Comparison of ENCODE assay signal across 9 mouse cellular contexts in genomic region chr11:61022550-61023391, GRCm38 (mm10). TPM values are rescaled to one million over a fixed set of nuclear protein-coding genes. Genes with fewer than 3 reads are reported as not detected.
DNase-seq lines count a peak whose midpoint lies in the region; ATAC-seq and TF ChIP-seq lines count a peak whose summit lies in the region.
"Had no signal": no experiment of that assay in that cellular context is flagged by ENCODE, and none has a peak within 500 bp of the region (broad histone marks: within the 10 kb centered on the region; RNA-seq: fewer than 3 reads in every experiment).

Gene Kcnj12 (plus strand): TSS chr11:61022564.

- under 1% methylated on average over 55 of the region's 81 CpGs for WGBS in kidney, embryonic 14.5 days
- WGBS in hindbrain, embryonic 16.5 days: 1% methylated on average over 61 of the region's 81 CpGs

- H3K4me2 ChIP-seq in kidney, embryonic 14.5 days (replicated peaks; ENCODE audit: low read depth, low read length): peak within 1 kb of the TSS; percentile 98
- peak within 1 kb of the TSS; percentile 83 for H3K4me2 ChIP-seq in hindbrain, embryonic 16.5 days (ENCODE audit: low read length)
- H3K4me2 ChIP-seq in myocyte (ENCODE audit: low read depth): peak within 1 kb of the TSS; percentile 55

- no peaks in the 10 kb centered on the region for H3K36me3 ChIP-seq in kidney, embryonic 14.5 days (ENCODE audit: control insufficient read depth, insufficient read depth, low read length)
- H3K36me3 ChIP-seq in hindbrain, embryonic 16.5 days (ENCODE audit: control insufficient read depth, insufficient read depth, low read length): no peaks in the 10 kb centered on the region
- no peaks in the 10 kb centered on the region for H3K36me3 ChIP-seq in myocyte (ENCODE audit: control insufficient read depth, insufficient read depth)
- H3K36me3 ChIP-seq: G1E had no signal

- no peaks in the 10 kb centered on the region for H3K9me3 ChIP-seq in kidney, embryonic 14.5 days (ENCODE audit: control insufficient read depth, low read length)
- H3K9me3 ChIP-seq in hindbrain, embryonic 16.5 days (ENCODE audit: control insufficient read depth, low read length): no peaks in the 10 kb centered on the region
- H3K9me3 ChIP-seq: G1E had no signal

- H3K9ac ChIP-seq in kidney, embryonic 14.5 days (ENCODE audit: low read depth, low read length): peak within 1 kb of the TSS; percentile 48; the same call in 1 of the 2 replicates
- peak within 1 kb of the TSS; percentile 81 for H3K9ac ChIP-seq in hindbrain, embryonic 16.5 days (ENCODE audit: low read depth, low read length)

- peak; percentile 48; the same call in 1 of the 2 replicates for ATAC-seq in kidney, embryonic 14.5 days (ENCODE audit: low FRiP score, low TSS enrichment)
- peak; percentile 13; the same call in 1 of the 2 replicates for ATAC-seq in hindbrain, embryonic 16.5 days

- TF ChIP-seq POLR2A in myocyte (IDR thresholded peaks at IDR 0.05; ENCODE audit: insufficient read length, low read depth): peak; percentile 11

- H3ac ChIP-seq in myocyte (ENCODE audit: control insufficient read depth, insufficient read length): peak within 1 kb of the TSS; percentile 13

- no peaks in the 10 kb centered on the region for H3K79me2 ChIP-seq in myocyte (ENCODE audit: control insufficient read depth, insufficient read depth)

- DNase-seq in kidney, postnatal 36 days: no peak
- no peak for DNase-seq in gastrocnemius, adult 18-20 months (ENCODE audit: low spot score)
- no peak for DNase-seq in ovary, adult 18-20 months (ENCODE audit: low spot score)
- no peak for DNase-seq in urinary bladder, adult 18-20 months (ENCODE audit: low spot score in 2 of 2)

- H3K4me1 ChIP-seq in kidney, embryonic 14.5 days (ENCODE audit: control insufficient read depth, insufficient read depth, low read length): peaks cover under 1% of the 10 kb centered on the region; the same call in 1 of the 2 replicates
- no peaks in the 10 kb centered on the region for H3K4me1 ChIP-seq in brown adipose tissue, adult 24 weeks (ENCODE audit: control insufficient read depth, insufficient read depth, insufficient read length, low read length)
- H3K4me1 ChIP-seq in hindbrain, embryonic 16.5 days (ENCODE audit: control insufficient read depth, insufficient read depth, low read depth, low read length): peaks cover 32% of the 10 kb centered on the region

- H3K27ac ChIP-seq in kidney, embryonic 14.5 days (ENCODE audit: low read depth, low read length): no peak within 1 kb of the TSS
- H3K27ac ChIP-seq in brown adipose tissue, adult 24 weeks (replicated peaks; ENCODE audit: low read depth, low read length): no peak within 1 kb of the TSS
- H3K27ac ChIP-seq in hindbrain, embryonic 16.5 days (ENCODE audit: low read depth, low read length): peak within 1 kb of the TSS; percentile 64

- H3K27me3 ChIP-seq in kidney, embryonic 14.5 days (ENCODE audit: control insufficient read depth, insufficient read depth, low read length): peaks cover 55% of the 10 kb centered on the region
- peaks cover 20% of the 10 kb centered on the region for H3K27me3 ChIP-seq in hindbrain, embryonic 16.5 days (replicated peaks; ENCODE audit: control insufficient read depth, insufficient read depth, low read length)
- H3K27me3 ChIP-seq in myocyte (ENCODE audit: control insufficient read depth, insufficient read depth, insufficient read length): peaks cover 24% of the 10 kb centered on the region

- peak within 1 kb of the TSS; percentile 54 for H3K4me3 ChIP-seq in kidney, embryonic 14.5 days (ENCODE audit: low read length)
- H3K4me3 ChIP-seq in brown adipose tissue, adult 24 weeks (ENCODE audit: insufficient read depth, low read depth, low read length): peak within 1 kb of the TSS; percentile 32
- H3K4me3 ChIP-seq in hindbrain, embryonic 16.5 days (ENCODE audit: low read length): peak within 1 kb of the TSS; percentile 76
- peak within 1 kb of the TSS; percentile 24 for H3K4me3 ChIP-seq in myocyte

TF ChIP-seq in myocyte, 11 proteins besides CTCF, POLR2A, EP300 and RAD21:
- TF ChIP-seq USF1 (IDR thresholded peaks at IDR 0.05; ENCODE audit: low read depth): no peak
- no peak for TF ChIP-seq REST (IDR thresholded peaks at IDR 0.05; ENCODE audit: insufficient read depth, insufficient read length)
- TF ChIP-seq CEBPB (IDR thresholded peaks at IDR 0.05; ENCODE audit: insufficient read depth, poor library complexity, severe bottlenecking): no peak
- TF ChIP-seq MYOG (IDR thresholded peaks at IDR 0.05; ENCODE audit: control insufficient read depth in 1 of 3, insufficient read depth in 1 of 3, insufficient read length in 2 of 3, low read depth in 2 of 3): no peak
- no peak for TF ChIP-seq TCF12 (IDR thresholded peaks at IDR 0.05; ENCODE audit: insufficient read depth, poor library complexity, severe bottlenecking)
- no peak for TF ChIP-seq TCF3 (IDR thresholded peaks at IDR 0.05; ENCODE audit: insufficient read length, low read depth)
- TF ChIP-seq SRF (IDR thresholded peaks at IDR 0.05; ENCODE audit: control insufficient read depth, insufficient read length, low read depth): no peak
TF ChIP-seq in myocyte: peak in this region for 0.

RNA-seq across cellular contexts. Expression of gene Kcnj12, which starts in this region (rescaled TPM):
- polyA plus RNA-seq in kidney, embryonic 14.5 days (2014; fragmentation: Nextera tagmentation; extraction: Ambion mirVana): 0.32 TPM in 1 of 2 replicates, not detected in the other
- 0.50 TPM in 1 of 2 replicates, not detected in the other for polyA plus RNA-seq in brown adipose tissue, adult 24 weeks (2012; ENCODE audit: insufficient read depth, insufficient read length, missing spikeins)
- total RNA-seq in gastrocnemius, adult 18-20 months (2021): 10 to 100 TPM; 48.6 to 67.1 TPM
- 4.2 and 4.3 TPM in 2 replicates for polyA plus RNA-seq in hindbrain, embryonic 16.5 days (2015; fragmentation: Nextera tagmentation; extraction: Ambion mirVana)
- 12.5 TPM for polyA plus RNA-seq in myocyte (2012; fragmentation: generic; extraction: Trizol)
- total RNA-seq: G1E had no signal
- polyA plus RNA-seq: G1E had no signal

Comparison
In these comparisons a context has a peak if more than half of its experiments do, and no peak if none do; other contexts are left out.
1. Peak in ATAC-seq, H3K4me3 ChIP-seq, H3K9ac ChIP-seq and H3K4me2 ChIP-seq in kidney, embryonic 14.5 days; RNA of the gene not detected or under 1 TPM.
2. H3K4me3 ChIP-seq: peak in every context shown above with its lines; median percentile 76 in hindbrain, embryonic 16.5 days; 54 in kidney, embryonic 14.5 days; 32 in brown adipose tissue, adult 24 weeks; 24 in myocyte.